Mouse (Mus musculus) liver, embryonic 15.5 days (tissue): ENCODE measurements around the gene Arhgef26. TPM values are rescaled to one million over a fixed set of nuclear protein-coding genes. Genes with fewer than 3 reads are reported as not detected.

Experiments
- ATAC-seq: fragments of 200-750 bp; cut with Nextera tagmentation; 2 replicates; pipeline ENCODE4 v1.8.0; 2017; ENCODE audit warnings: moderate number of reproducible peaks, mild to moderate bottlenecking, moderate library complexity; ENCODE audit not compliant: insufficient read depth
- H3K27ac ChIP-seq: fragments of 300-500 bp; sonication (generic); replicated peaks from 2 replicates; pipeline ENCODE4 v1.5.1; 2015; ENCODE audit warnings: mild to moderate bottlenecking, inconsistent platforms
- H3K27me3 ChIP-seq: fragments of 300-500 bp; sonication (generic); 2 replicates; pipeline ENCODE4 v1.6.1; 2015; ENCODE audit warnings: mild to moderate bottlenecking, inconsistent platforms
- H3K36me3 ChIP-seq: fragments of 300-500 bp; sonication (generic); replicated peaks from 2 replicates; pipeline ENCODE4 v1.6.1; 2015; ENCODE audit warnings: moderate library complexity, mild to moderate bottlenecking, inconsistent platforms
- H3K4me1 ChIP-seq: fragments of 300-500 bp; sonication (generic); replicated peaks from 2 replicates; pipeline ENCODE4 v1.6.1; 2015; ENCODE audit warnings: inconsistent platforms
- H3K4me2 ChIP-seq: fragments of 300-500 bp; sonication (generic); 2 replicates; pipeline ENCODE4 v1.6.1; 2015; ENCODE audit warnings: moderate library complexity, mild to moderate bottlenecking, inconsistent platforms
- H3K4me3 ChIP-seq: fragments of 300-500 bp; sonication (generic); replicated peaks from 2 replicates; pipeline ENCODE4 v1.5.1; 2015; ENCODE audit warnings: mild to moderate bottlenecking, inconsistent platforms
- H3K9ac ChIP-seq: fragments of 300-500 bp; sonication (generic); 2 replicates; pipeline ENCODE4 v1.6.1; 2015; ENCODE audit warnings: moderate library complexity, mild to moderate bottlenecking, inconsistent platforms
- H3K9me3 ChIP-seq: fragments of 300-500 bp; sonication (generic); replicated peaks from 2 replicates; pipeline ENCODE4 v1.6.1; 2016; ENCODE audit warnings: inconsistent platforms
- WGBS: fragments of 180-500 bp; shearing (Covaris S2); methylation state at CpG from one replicate; pipeline ENCODE4 v1.1.7; 2015; ENCODE audit warnings: mixed read lengths; ENCODE audit not compliant: insufficient replicate concordance; 5-methylcytosine and 5-hydroxymethylcytosine counted together
- polyA plus RNA-seq: library from polyadenylated mRNA; unstranded; fragments of >200 nt; fragmentation: Nextera tagmentation; extraction: Ambion mirVana; gene quantifications from 2 replicates; pipeline ENCODE4 v1.2.1, GENCODE M21; 2015

Gene Arhgef26
- polyA plus RNA-seq, 1 experiment from 2014 or later, result 0.26 TPM

GRCm38 (mm10) chr3:62412704-62413103 lies 74.6 kb downstream of the Arhgef26 start:
- no peak overlapping the region for H3K9ac ChIP-seq
- H3K4me2 ChIP-seq, result no peak overlapping the region
- no peaks in the 10 kb centered on the region for H3K4me1 ChIP-seq
- no peaks in the 10 kb centered on the region for H3K9me3 ChIP-seq
- no peak overlapping the region for H3K4me3 ChIP-seq
- H3K27me3 ChIP-seq, result no peaks in the 10 kb centered on the region
- ATAC-seq, result no peak
- H3K27ac ChIP-seq, result no peak overlapping the region
- no peaks in the 10 kb centered on the region for H3K36me3 ChIP-seq
- WGBS, result 55% methylated on average over 7 of the region's 7 CpGs

- H3K4me3 ChIP-seq, result no peak overlapping the region
- ATAC-seq, result no peak
- H3K27me3 ChIP-seq, result no peaks in the 10 kb centered on the region
- no peaks in the 10 kb centered on the region for H3K4me1 ChIP-seq
- no peaks in the 10 kb centered on the region for H3K36me3 ChIP-seq
- no peak overlapping the region for H3K9ac ChIP-seq
- 61% methylated on average over 4 of the region's 4 CpGs for WGBS
- no peaks in the 10 kb centered on the region for H3K9me3 ChIP-seq
- H3K4me2 ChIP-seq, result no peak overlapping the region
- H3K27ac ChIP-seq, result no peak overlapping the region
Observed at GRCm38 (mm10) chr3:62414926-62415325, 76.8 kb downstream of the Arhgef26 start.

GRCm38 (mm10) chr3:62417458-62417857 lies 79.3 kb downstream of the Arhgef26 start:
- H3K36me3 ChIP-seq, result no peaks in the 10 kb centered on the region
- no peak for ATAC-seq
- no peak overlapping the region for H3K4me3 ChIP-seq
- no peak overlapping the region for H3K9ac ChIP-seq
- no peak overlapping the region for H3K4me2 ChIP-seq
- H3K9me3 ChIP-seq, result no peaks in the 10 kb centered on the region
- no peaks in the 10 kb centered on the region for H3K4me1 ChIP-seq
- no peak overlapping the region for H3K27ac ChIP-seq
- whole genome bisulfite sequencing, result 82% methylated on average over 6 of the region's 6 CpGs
- no peaks in the 10 kb centered on the region for H3K27me3 ChIP-seq

GRCm38 (mm10) chr3:62418387-62419138 lies 80.4 kb downstream of the Arhgef26 start:
- Histone ChIP-seq H3K27ac (no peak overlapping the region), H3K4me1 (no peaks in the 10 kb centered on the region), H3K4me3 (no peak overlapping the region), H3K36me3 (no peaks in the 10 kb centered on the region), H3K9ac (no peak overlapping the region), H3K9me3 (no peaks in the 10 kb centered on the region), H3K27me3 (no peaks in the 10 kb centered on the region), H3K4me2 (no peak overlapping the region)
- no peak for ATAC-seq
- WGBS, result 75% methylated on average over 6 of the region's 6 CpGs

- 46% methylated on average over 4 of the region's 4 CpGs for WGBS
Observed at GRCm38 (mm10) chr3:62433675-62434074, 95.5 kb downstream of the Arhgef26 start.

GRCm38 (mm10) chr3:62435923-62436322 lies 97.8 kb downstream of the Arhgef26 start:
- H3K4me2 ChIP-seq, result no peak overlapping the region
- ATAC-seq, result no peak

More at GRCm38 (mm10) chr3:62433675-62434074, 95.5 kb downstream of the Arhgef26 start:
- H3K27ac ChIP-seq, result no peak overlapping the region
- no peak overlapping the region for H3K9ac ChIP-seq
- H3K9me3 ChIP-seq, result no peaks in the 10 kb centered on the region
- no peak for ATAC-seq
- no peak overlapping the region for H3K4me3 ChIP-seq
- no peak overlapping the region for H3K4me2 ChIP-seq
- H3K27me3 ChIP-seq, result no peaks in the 10 kb centered on the region
- H3K36me3 ChIP-seq, result no peaks in the 10 kb centered on the region
- no peaks in the 10 kb centered on the region for H3K4me1 ChIP-seq

GRCm38 (mm10) chr3:62440431-62440969 lies 102.4 kb downstream of the Arhgef26 start:
- Histone ChIP-seq H3K4me3 (no peak overlapping the region), H3K27me3 (no peaks in the 10 kb centered on the region), H3K27ac (no peak overlapping the region), H3K4me1 (no peaks in the 10 kb centered on the region), H3K36me3 (no peaks in the 10 kb centered on the region), H3K9ac (no peak overlapping the region), H3K4me2 (no peak overlapping the region), H3K9me3 (no peaks in the 10 kb centered on the region)
- no peak for ATAC-seq
- WGBS, result 48% methylated on average over 5 of the region's 5 CpGs

More at GRCm38 (mm10) chr3:62435923-62436322, 97.8 kb downstream of the Arhgef26 start:
- Histone ChIP-seq H3K4me3 (no peak overlapping the region), H3K27me3 (no peaks in the 10 kb centered on the region), H3K9me3 (no peaks in the 10 kb centered on the region), H3K9ac (no peak overlapping the region), H3K36me3 (no peaks in the 10 kb centered on the region), H3K4me1 (no peaks in the 10 kb centered on the region), H3K27ac (no peak overlapping the region)

GRCm38 (mm10) chr3:62443582-62444194 lies 105.5 kb downstream of the Arhgef26 start:
- no peak for ATAC-seq
- Histone ChIP-seq H3K27ac (no peak overlapping the region), H3K4me1 (no peaks in the 10 kb centered on the region), H3K4me3 (no peak overlapping the region), H3K4me2 (no peak overlapping the region), H3K9me3 (no peaks in the 10 kb centered on the region), H3K9ac (no peak overlapping the region), H3K27me3 (no peaks in the 10 kb centered on the region), H3K36me3 (no peaks in the 10 kb centered on the region)
- 32% methylated on average over 12 of the region's 12 CpGs for WGBS

- Histone ChIP-seq H3K9ac (no peak overlapping the region), H3K36me3 (no peaks in the 10 kb centered on the region), H3K27ac (no peak overlapping the region), H3K4me2 (no peak overlapping the region), H3K4me3 (no peak overlapping the region), H3K4me1 (no peaks in the 10 kb centered on the region), H3K9me3 (no peaks in the 10 kb centered on the region), H3K27me3 (no peaks in the 10 kb centered on the region)
- WGBS, result 63% methylated on average over 7 of the region's 7 CpGs
- no peak for ATAC-seq
Observed at GRCm38 (mm10) chr3:62446271-62446670, 108.1 kb downstream of the Arhgef26 start.

- ATAC-seq, result no peak
- no peak overlapping the region for H3K9ac ChIP-seq
Observed at GRCm38 (mm10) chr3:62447151-62447550, 109.0 kb downstream of the Arhgef26 start.

GRCm38 (mm10) chr3:62449871-62450496 lies 111.8 kb downstream of the Arhgef26 start:
- no peak overlapping the region for H3K4me2 ChIP-seq
- ATAC-seq, result no peak
- no peak overlapping the region for H3K4me3 ChIP-seq
- H3K9me3 ChIP-seq, result no peaks in the 10 kb centered on the region
- H3K27ac ChIP-seq, result no peak overlapping the region
- no peak overlapping the region for H3K9ac ChIP-seq
- no peaks in the 10 kb centered on the region for H3K4me1 ChIP-seq
- 68% methylated on average over 4 of the region's 4 CpGs for WGBS
- H3K36me3 ChIP-seq, result no peaks in the 10 kb centered on the region
- H3K27me3 ChIP-seq, result no peaks in the 10 kb centered on the region

More at GRCm38 (mm10) chr3:62447151-62447550, 109.0 kb downstream of the Arhgef26 start:
- Histone ChIP-seq H3K4me1 (no peaks in the 10 kb centered on the region), H3K27ac (no peak overlapping the region), H3K4me2 (no peak overlapping the region), H3K9me3 (no peaks in the 10 kb centered on the region), H3K36me3 (no peaks in the 10 kb centered on the region), H3K27me3 (no peaks in the 10 kb centered on the region), H3K4me3 (no peak overlapping the region)
- WGBS, result 57% methylated on average over 8 of the region's 8 CpGs
